Mouse (Mus musculus): ENCODE measurements at regions not wholly inside any gene's neighbourhood (a gene's known extent, or its start where the extent isn't known, plus 50 kb on each side); places are given as distances from the start of the nearest gene placed in this dataset.

DNA sequence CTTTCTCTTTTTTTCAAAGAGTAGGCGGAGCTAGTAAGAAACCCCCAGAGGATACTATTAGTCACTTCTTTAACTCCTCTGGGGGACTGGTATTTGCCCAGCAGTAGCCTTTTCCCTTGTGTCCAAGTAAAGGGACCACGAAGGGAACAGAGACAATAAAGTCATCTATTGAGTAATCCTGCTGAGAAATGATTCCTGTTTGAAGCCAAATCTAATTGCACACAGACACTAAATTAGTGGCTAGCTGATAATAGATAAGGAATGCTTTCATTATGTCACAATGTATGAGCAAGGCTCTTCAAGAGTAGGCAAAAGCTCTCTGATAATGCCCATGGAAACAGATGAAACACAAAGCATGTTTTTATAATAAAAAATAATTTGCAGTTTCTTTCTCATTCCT is 201.9 kb upstream of the Gm21897 start:
- TF ChIP-seq CTCF (IDR thresholded peaks at IDR 0.05; ENCODE audit: low read depth) (no peak), EP300 (IDR thresholded peaks at IDR 0.05; ENCODE audit: low read depth) (no peak)
